Mouse (Mus musculus) midbrain, postnatal 0 days (tissue): Measurements from ENCODE around the gene Timp3. TPM values are rescaled to one million over a fixed set of nuclear protein-coding genes. Genes with fewer than 3 reads are reported as not detected.

Source experiments
- ATAC-seq: fragments of 200-750 bp; cut with Nextera tagmentation; 2 replicates; pipeline ENCODE4 v1.8.0; 2017; ENCODE audit warnings: moderate number of reproducible peaks, mild to moderate bottlenecking, moderate TSS enrichment, moderate library complexity; ENCODE audit not compliant: low FRiP score
- DNase-seq: peaks from one replicate; pipeline ENCODE4 v3.0.0-alpha.2; 2015; ENCODE audit warnings: low spot score
- H3K27ac ChIP-seq: fragments of 300-500 bp; sonication (generic); 2 replicates; pipeline ENCODE4 v1.5.1; 2014; ENCODE audit warnings: low read depth, mild to moderate bottlenecking, low read length, mixed read lengths
- H3K27me3 ChIP-seq: fragments of 300-500 bp; sonication (generic); 2 replicates; pipeline ENCODE4 v1.6.1; 2014; ENCODE audit warnings: low read length, control low read depth, mixed read lengths; ENCODE audit not compliant: insufficient read depth
- H3K36me3 ChIP-seq: fragments of 300-500 bp; sonication (generic); 2 replicates; pipeline ENCODE4 v1.6.1; 2014; ENCODE audit warnings: low read length, control low read depth, mixed read lengths; ENCODE audit not compliant: insufficient read depth
- H3K4me1 ChIP-seq: fragments of 300-500 bp; sonication (generic); 2 replicates; pipeline ENCODE4 v1.6.1; 2014; ENCODE audit warnings: mild to moderate bottlenecking, control low read depth, antibody characterized with exemption, low read length, mixed read lengths; ENCODE audit not compliant: insufficient read depth
- H3K4me2 ChIP-seq: fragments of 300-500 bp; sonication (generic); 2 replicates; pipeline ENCODE4 v1.6.1; 2014; ENCODE audit warnings: low read depth, mild to moderate bottlenecking, low read length, mixed read lengths; ENCODE audit not compliant: poor library complexity, severe bottlenecking
- H3K4me3 ChIP-seq: fragments of 300-500 bp; sonication (generic); 2 replicates; pipeline ENCODE4 v1.5.1; 2014; ENCODE audit warnings: low read depth, mild to moderate bottlenecking, low read length, moderate library complexity
- H3K9ac ChIP-seq: fragments of 300-500 bp; sonication (generic); replicated peaks from 2 replicates; pipeline ENCODE4 v1.6.1; 2014; ENCODE audit warnings: mild to moderate bottlenecking, low read length, moderate library complexity, mixed read lengths; ENCODE audit not compliant: poor library complexity, severe bottlenecking
- H3K9me3 ChIP-seq: fragments of 300-500 bp; sonication (generic); 2 replicates; pipeline ENCODE4 v1.6.1; 2016; ENCODE audit warnings: low read length, control low read depth
- CTCF ChIP-seq: IDR thresholded peaks from 2 replicates; pipeline ENCODE4 v1.5.1; 2016; ENCODE audit warnings: antibody characterized with exemption, mild to moderate bottlenecking
- WGBS: fragments of 180-500 bp; shearing (Covaris S2); extraction: QIAGEN DNeasy Blood & Tissue Kit; methylation state at CpG from one replicate; pipeline ENCODE4 v1.1.7; 2014; 5-methylcytosine and 5-hydroxymethylcytosine counted together
- polyA plus RNA-seq: library from polyadenylated mRNA; unstranded; fragments of >200 nt; fragmentation: Nextera tagmentation; extraction: Ambion mirVana; gene quantifications from 2 replicates; pipeline ENCODE4 v1.2.1, GENCODE M21; 2015
- total RNA-seq: library from RNA; depleted of rRNA; stranded (reverse); fragments of >200 nt; gene quantifications from 2 replicates; pipeline ENCODE4 v1.2.3, GENCODE M21; 2014

Timp3 gene
- total and polyA plus RNA-seq, 2 experiments from 2014 or later, result 47.3 to 105 TPM

GRCm38 (mm10) chr10:86381922-86382260 is 81.7 kb downstream of the Timp3 start:
- no peak for TF ChIP-seq CTCF
- H3K4me1 ChIP-seq, result no peaks in the 10 kb centered on the region
- peaks cover 3% of the 10 kb centered on the region; the same call in 1 of the 2 replicates for H3K36me3 ChIP-seq
- DNase-seq, result no peak
- ATAC-seq, result no peak
- H3K9ac ChIP-seq, result no peak overlapping the region
- no peak overlapping the region for H3K4me3 ChIP-seq
- no peak overlapping the region for H3K4me2 ChIP-seq
- H3K9me3 ChIP-seq, result no peaks in the 10 kb centered on the region
- WGBS, result 29% methylated on average over 2 of the region's 2 CpGs
- no peak overlapping the region for H3K27ac ChIP-seq
- no peaks in the 10 kb centered on the region for H3K27me3 ChIP-seq

GRCm38 (mm10) chr10:86384655-86385054 is 84.5 kb downstream of the Timp3 start:
- no peak overlapping the region for H3K4me3 ChIP-seq

GRCm38 (mm10) chr10:86385656-86386055 is 85.5 kb downstream of the Timp3 start:
- H3K9me3 ChIP-seq, result no peaks in the 10 kb centered on the region
- no peaks in the 10 kb centered on the region for H3K4me1 ChIP-seq
- H3K9ac ChIP-seq, result no peak overlapping the region
- peaks cover 3% of the 10 kb centered on the region; the same call in 1 of the 2 replicates for H3K36me3 ChIP-seq
- DNase-seq (no peak), ATAC-seq (no peak)
- no peaks in the 10 kb centered on the region for H3K27me3 ChIP-seq
- no peak overlapping the region for H3K4me3 ChIP-seq
- TF ChIP-seq CTCF, result no peak
- H3K4me2 ChIP-seq, result no peak overlapping the region
- 81% methylated on average over 4 of the region's 4 CpGs for WGBS
- H3K27ac ChIP-seq, result no peak overlapping the region

More at GRCm38 (mm10) chr10:86384655-86385054, 84.5 kb downstream of the Timp3 start:
- H3K9me3 ChIP-seq, result no peaks in the 10 kb centered on the region
- H3K4me1 ChIP-seq, result no peaks in the 10 kb centered on the region
- TF ChIP-seq CTCF, result no peak
- WGBS, result 97% methylated on average over 2 of the region's 2 CpGs
- ATAC-seq, result no peak
- no peak overlapping the region for H3K4me2 ChIP-seq
- no peaks in the 10 kb centered on the region for H3K27me3 ChIP-seq
- no peak for DNase-seq
- H3K36me3 ChIP-seq, result peaks cover 3% of the 10 kb centered on the region; the same call in 1 of the 2 replicates
- no peak overlapping the region for H3K27ac ChIP-seq
- no peak overlapping the region for H3K9ac ChIP-seq

GRCm38 (mm10) chr10:86386232-86386631 is 86.1 kb downstream of the Timp3 start:
- 81% methylated on average over 4 of the region's 4 CpGs for WGBS
- H3K9ac ChIP-seq, result no peak overlapping the region
- ATAC-seq, result no peak

GRCm38 (mm10) chr10:86387821-86388440 is 87.8 kb downstream of the Timp3 start:
- no peak overlapping the region for H3K4me2 ChIP-seq
- no peaks in the 10 kb centered on the region for H3K9me3 ChIP-seq
- H3K36me3 ChIP-seq, result peaks cover 3% of the 10 kb centered on the region; the same call in 1 of the 2 replicates
- H3K27ac ChIP-seq, result no peak overlapping the region
- H3K9ac ChIP-seq, result no peak overlapping the region
- H3K4me1 ChIP-seq, result no peaks in the 10 kb centered on the region
- H3K27me3 ChIP-seq, result no peaks in the 10 kb centered on the region
- no peak for TF ChIP-seq CTCF
- peak; percentile 49 for DNase-seq
- 79% methylated on average over 5 of the region's 5 CpGs for WGBS
- no peak for ATAC-seq
- no peak overlapping the region for H3K4me3 ChIP-seq

More at GRCm38 (mm10) chr10:86386232-86386631, 86.1 kb downstream of the Timp3 start:
- TF ChIP-seq CTCF, result no peak
- H3K4me1 ChIP-seq, result no peaks in the 10 kb centered on the region
- no peaks in the 10 kb centered on the region for H3K27me3 ChIP-seq
- no peak for DNase-seq
- H3K4me3 ChIP-seq, result no peak overlapping the region
- H3K36me3 ChIP-seq, result peaks cover 3% of the 10 kb centered on the region; the same call in 1 of the 2 replicates
- no peaks in the 10 kb centered on the region for H3K9me3 ChIP-seq
- no peak overlapping the region for H3K4me2 ChIP-seq
- no peak overlapping the region for H3K27ac ChIP-seq

GRCm38 (mm10) chr10:86388803-86389202 is 88.6 kb downstream of the Timp3 start:
- ATAC-seq (no peak), DNase-seq (no peak)
- H3K4me2 ChIP-seq, result no peak overlapping the region
- no peaks in the 10 kb centered on the region; the same call in 1 of the 2 replicates for H3K36me3 ChIP-seq
- no peak overlapping the region for H3K27ac ChIP-seq
- no peaks in the 10 kb centered on the region for H3K9me3 ChIP-seq
- TF ChIP-seq CTCF, result no peak
- H3K9ac ChIP-seq, result no peak overlapping the region
- H3K4me1 ChIP-seq, result no peaks in the 10 kb centered on the region
- H3K27me3 ChIP-seq, result no peaks in the 10 kb centered on the region
- WGBS, result 62% methylated on average over 6 of the region's 6 CpGs
- no peak overlapping the region for H3K4me3 ChIP-seq
